Mouse (Mus musculus) liver, embryonic 14.5 days (tissue): ENCODE data around the gene Pigq. TPM values are rescaled to one million over a fixed set of nuclear protein-coding genes. Genes with fewer than 3 reads are reported as not detected.

ENCODE experiments used
- ATAC-seq: fragments of 200-750 bp; cut with Nextera tagmentation; 2 replicates; pipeline ENCODE4 v1.8.0; 2017; ENCODE audit warnings: moderate number of reproducible peaks, mild to moderate bottlenecking, moderate library complexity; ENCODE audit not compliant: insufficient read depth
- DNase-seq, 3 experiments: peaks; one replicate each; pipeline ENCODE4 v3.0.0-alpha.2; 2012 to 2013; ENCODE audit warnings: low read depth in 3 of 3, low spot score in 3 of 3
- H3K27ac ChIP-seq: fragments of 300-500 bp; sonication (generic); 2 replicates; pipeline ENCODE4 v1.5.1; 2014; ENCODE audit warnings: moderate library complexity, mild to moderate bottlenecking, control low read depth, inconsistent platforms
- H3K27me3 ChIP-seq: fragments of 300-500 bp; sonication (generic); 2 replicates; pipeline ENCODE4 v1.6.1; 2014; ENCODE audit warnings: mild to moderate bottlenecking, low read length, moderate library complexity; ENCODE audit not compliant: control insufficient read depth, insufficient read depth
- H3K36me3 ChIP-seq: fragments of 300-500 bp; sonication (generic); replicated peaks from 2 replicates; pipeline ENCODE4 v1.6.1; 2014; ENCODE audit warnings: low read depth; ENCODE audit not compliant: control insufficient read depth, insufficient read depth
- H3K4me1 ChIP-seq, 2 experiments: fragments of 200-500 bp in 1 of 2; fragments of 300-500 bp in 1 of 2; sonication (generic) in 1 of 2; replicated peaks; 2 replicates each; pipeline ENCODE4 v1.6.1; 2012 to 2014; ENCODE audit warnings: antibody characterized with exemption in 1 of 2, inconsistent platforms in 1 of 2, low read length in 1 of 2; ENCODE audit not compliant: control insufficient read depth in 2 of 2, insufficient read depth in 2 of 2
- H3K4me2 ChIP-seq: fragments of 300-500 bp; sonication (generic); 2 replicates; pipeline ENCODE4 v1.6.1; 2014; ENCODE audit warnings: low read depth, mild to moderate bottlenecking, control low read depth, moderate library complexity
- H3K4me3 ChIP-seq, 2 experiments: fragments of 200-500 bp in 1 of 2; fragments of 300-500 bp in 1 of 2; sonication (generic) in 1 of 2; 2 replicates each; pipeline ENCODE4 v1.5.1; 2012 to 2014; ENCODE audit warnings: low read depth in 2 of 2, low read length in 2 of 2, mild to moderate bottlenecking in 2 of 2, control low read depth in 1 of 2, inconsistent platforms in 1 of 2, moderate library complexity in 1 of 2; ENCODE audit not compliant: insufficient read depth in 1 of 2
- H3K9ac ChIP-seq: fragments of 300-500 bp; sonication (generic); replicated peaks from 2 replicates; pipeline ENCODE4 v1.6.1; 2014; ENCODE audit warnings: mild to moderate bottlenecking, control low read depth, moderate library complexity
- H3K9me3 ChIP-seq: fragments of 300-500 bp; sonication (generic); 2 replicates; pipeline ENCODE4 v1.6.1; 2016; ENCODE audit warnings: low read length, mixed read lengths; ENCODE audit not compliant: control insufficient read depth
- CTCF ChIP-seq: IDR thresholded peaks from 2 replicates; pipeline ENCODE4 v1.5.1; 2016; ENCODE audit warnings: antibody characterized with exemption, low read depth, control low read depth
- EP300 ChIP-seq: IDR thresholded peaks from 2 replicates; pipeline ENCODE4 v1.6.1; 2016; ENCODE audit warnings: antibody characterized with exemption, low read depth
- WGBS: fragments of 180-500 bp; shearing (Covaris S2); extraction: QIAGEN DNeasy Blood & Tissue Kit; methylation state at CpG from one replicate; pipeline ENCODE4 v1.1.7; 2014; ENCODE audit not compliant: insufficient replicate concordance; 5-methylcytosine and 5-hydroxymethylcytosine counted together
- polyA plus RNA-seq, 2 experiments: library from polyadenylated mRNA; depleted of rRNA in 1 of 2; stranded (reverse) in 1 of 2; unstranded in 1 of 2; fragments of >200 nt; fragmentation: Nextera tagmentation in 1 of 2; extraction: Ambion mirVana in 1 of 2; gene quantifications; 2 replicates each; pipeline versions ENCODE4 v1.2.1 to v1.2.3; 2012 to 2014

The Pigq gene
- polyA plus RNA-seq (2012; rRNA removed) (270 and 414 TPM in 2 replicates), polyA plus RNA-seq (2014; fragmentation: Nextera tagmentation; extraction: Ambion mirVana) (170 and 186 TPM in 2 replicates)

DNA sequence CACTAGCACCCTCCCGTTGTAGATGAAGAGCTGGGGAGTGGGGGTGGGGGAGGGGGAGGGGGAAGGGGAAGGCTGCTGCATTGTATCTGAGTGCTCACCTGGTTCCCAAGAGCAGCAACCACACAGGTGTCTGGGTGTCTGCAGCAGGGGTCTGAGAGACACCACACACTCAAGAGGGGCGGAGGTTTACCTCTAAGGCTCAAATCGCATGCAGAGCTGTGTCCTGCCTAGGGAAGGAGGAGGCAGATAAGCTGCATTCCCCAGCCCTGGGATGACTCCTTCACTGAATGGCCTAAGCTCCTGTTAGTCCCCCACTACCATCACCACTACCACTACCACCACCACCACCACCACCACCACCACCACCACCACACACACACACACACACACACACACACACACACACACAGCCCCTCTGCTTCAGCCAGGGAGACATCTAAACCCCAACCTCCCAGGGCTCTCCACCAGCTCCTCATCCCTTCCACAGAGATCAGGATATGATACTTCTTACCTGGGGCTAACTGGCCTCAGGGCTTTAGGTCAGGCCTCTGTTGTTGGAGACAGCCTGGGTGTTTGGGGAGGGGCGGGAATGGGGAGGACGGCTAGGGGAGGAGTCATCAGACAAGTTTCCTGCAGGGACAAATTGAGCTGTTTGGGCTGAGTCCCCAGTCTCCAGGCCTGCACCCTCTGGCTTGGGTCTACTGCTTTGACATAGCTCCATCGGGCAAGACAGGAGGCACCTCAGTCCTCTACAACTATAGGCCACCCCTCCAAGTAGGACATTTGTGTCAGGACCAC, at the start of gene Pigq, which contains the start of gene Nhlrc4:
TSS of gene Pigq (minus strand) at position 571 of the 798 bp plus-strand sequence.
TSS of gene Nhlrc4 (minus strand) at position 596 of the 798 bp plus-strand sequence.
- peak within 1 kb of the TSS; percentile 88 for H3K4me2 ChIP-seq
- TF ChIP-seq EP300 (peak; percentile 60), CTCF (no peak)
- H3K4me1 ChIP-seq, result peaks cover 61 to 63% of the 10 kb centered on the region in 2 experiments
- H3K27me3 ChIP-seq, result peaks cover under 1% of the 10 kb centered on the region; the same call in 1 of the 2 replicates
- H3K27ac ChIP-seq, result peak within 1 kb of the TSS; percentile 99
- ATAC-seq, result peak; percentile 57
- 34% methylated on average over 6 of the region's 6 CpGs for WGBS
- peak; percentile 52 to 65 (median 63) for DNase-seq
- peak within 1 kb of the TSS; percentile 82 to 95; a peak in 3 of 4 replicates for H3K4me3 ChIP-seq
- peak within 1 kb of the TSS; percentile 87 for H3K9ac ChIP-seq
- peaks cover 16% of the 10 kb centered on the region for H3K36me3 ChIP-seq
- no peaks in the 10 kb centered on the region for H3K9me3 ChIP-seq

DNA sequence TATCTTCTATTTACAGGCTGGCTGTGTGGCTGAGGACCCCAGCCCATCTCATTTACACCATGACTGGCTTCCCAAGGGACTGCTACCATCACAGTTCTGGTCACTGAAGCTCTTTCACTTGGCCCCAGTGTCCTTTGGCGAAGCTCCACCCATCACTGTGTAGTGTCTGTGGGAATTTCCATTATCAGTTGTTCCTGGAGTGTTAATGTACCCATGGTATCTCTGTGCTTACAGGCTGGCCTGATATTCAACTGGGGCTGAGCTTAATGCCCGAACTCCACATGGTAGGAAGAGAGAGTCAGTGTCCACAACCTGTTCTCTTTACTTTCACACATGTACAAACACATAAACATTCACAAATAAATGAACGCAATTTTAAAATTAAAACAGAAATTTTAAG, 48.8 kb upstream of the Pigq start:
- TF ChIP-seq EP300, result no peak
- no peak for TF ChIP-seq CTCF
- H3K4me2 ChIP-seq, result no peak overlapping the region
- no peaks in the 10 kb centered on the region for H3K27me3 ChIP-seq
- DNase-seq (peak in 1 of 3 experiments; percentile 58), ATAC-seq (peak; percentile 63; the same call in 1 of the 2 replicates)
- H3K27ac ChIP-seq, result no peak overlapping the region
- H3K36me3 ChIP-seq, result no peaks in the 10 kb centered on the region
- H3K9me3 ChIP-seq, result no peaks in the 10 kb centered on the region
- H3K4me1 ChIP-seq, result peaks cover 0 to 12% of the 10 kb centered on the region in 2 experiments; a peak in 3 of 4 replicates
- H3K9ac ChIP-seq, result no peak overlapping the region
- H3K4me3 ChIP-seq, result no peak overlapping the region
- WGBS, result 44% methylated on average over 3 of the region's 3 CpGs

DNA sequence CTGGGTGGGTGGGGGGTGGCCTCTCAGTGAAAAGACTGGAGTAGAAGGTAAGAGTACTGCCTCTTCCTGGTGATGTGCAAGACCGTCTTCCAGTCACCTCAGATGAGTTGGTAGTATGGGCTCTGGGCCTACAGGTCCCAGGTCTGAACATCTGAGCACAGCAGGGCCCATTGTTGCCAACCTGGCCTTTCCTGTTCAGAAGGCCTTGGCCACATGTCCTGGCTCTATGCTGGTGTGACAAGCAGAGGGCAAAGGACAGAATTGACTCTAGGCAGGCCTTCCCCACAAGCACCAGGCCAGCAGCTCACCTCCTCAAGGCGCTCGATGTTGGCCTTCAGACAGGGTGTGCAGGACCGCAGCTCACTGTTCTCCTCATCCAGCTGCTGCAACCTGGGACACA, 47.5 kb upstream of the Pigq start:
- Histone ChIP-seq H3K4me2 (no peak overlapping the region), H3K27me3 (no peaks in the 10 kb centered on the region), H3K4me1 (peaks cover 0 to 12% of the 10 kb centered on the region in 2 experiments; a peak in 3 of 4 replicates), H3K9me3 (no peaks in the 10 kb centered on the region), H3K27ac (no peak overlapping the region), H3K36me3 (no peaks in the 10 kb centered on the region), H3K4me3 (no peak overlapping the region), H3K9ac (no peak overlapping the region)
- no peak for ATAC-seq
- TF ChIP-seq CTCF (no peak), EP300 (no peak)
- 94% methylated on average over 4 of the region's 4 CpGs for WGBS
- DNase-seq, result no peak

DNA sequence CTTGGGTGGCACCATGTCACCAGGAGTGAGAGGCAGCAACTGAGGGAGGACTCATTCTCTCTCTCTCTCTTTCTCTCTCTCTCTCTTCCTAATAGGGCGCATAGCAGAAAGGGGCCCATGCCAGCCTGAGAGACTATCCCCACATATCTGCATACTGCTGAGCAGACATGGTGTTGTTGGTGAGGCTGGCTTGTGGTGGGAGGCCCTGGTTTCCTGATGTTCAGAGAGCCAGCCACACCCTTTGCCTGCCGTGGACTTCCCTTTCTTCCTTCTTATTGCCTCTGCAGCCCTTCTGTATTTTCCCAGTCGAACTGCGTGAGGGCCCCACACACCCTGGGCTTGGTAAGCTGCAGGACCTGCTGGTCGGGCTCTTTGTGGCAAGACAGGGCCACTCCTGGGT, 45.6 kb upstream of the Pigq start:
- H3K36me3 ChIP-seq, result no peaks in the 10 kb centered on the region
- H3K9ac ChIP-seq, result no peak overlapping the region
- no peak overlapping the region for H3K4me3 ChIP-seq
- no peak overlapping the region for H3K4me2 ChIP-seq
- H3K9me3 ChIP-seq, result no peaks in the 10 kb centered on the region
- ATAC-seq, result no peak
- no peaks in the 10 kb centered on the region for H3K27me3 ChIP-seq
- DNase-seq, result no peak
- H3K4me1 ChIP-seq, result peaks cover 0 to 12% of the 10 kb centered on the region in 2 experiments; a peak in 3 of 4 replicates
- TF ChIP-seq EP300 (no peak), CTCF (no peak)
- no peak overlapping the region for H3K27ac ChIP-seq
- 20% methylated on average over 5 of the region's 5 CpGs for WGBS
